Mouse (Mus musculus): ENCODE results near the gene Rnase9.

Rnase9 gene

GRCm38 (mm10) chr14:51041769-51042168, at the start of gene Rnase9:
Gene Rnase9, minus strand, starts transcription at chr14:51041869.
- no peak for DNase-seq

- DNase-seq, result peak; percentile 88 to 90
These were observed 48.6 kb upstream of the Rnase9 start for GRCm38 (mm10) chr14:51090077-51090781.

- no peak for DNase-seq
These were observed 48.0 kb upstream of the Rnase9 start for GRCm38 (mm10) chr14:51089674-51090076.

- DNase-seq, result peak; percentile 98
These were observed 47.5 kb upstream of the Rnase9 start for GRCm38 (mm10) chr14:51088970-51089673.

- peak; percentile 88 to 92 for DNase-seq
These were observed 46.7 kb upstream of the Rnase9 start for GRCm38 (mm10) chr14:51088166-51088969.

GRCm38 (mm10) chr14:51087762-51088161, 46.1 kb upstream of the Rnase9 start:
- no peak for DNase-seq

GRCm38 (mm10) chr14:51085911-51086310, 44.2 kb upstream of the Rnase9 start:
- DNase-seq, result no peak

GRCm38 (mm10) chr14:51085086-51085485, 43.4 kb upstream of the Rnase9 start:
- no peak for DNase-seq

- no peak for DNase-seq
These were observed 42.1 kb upstream of the Rnase9 start for GRCm38 (mm10) chr14:51083805-51084204.

- peak; percentile 63 to 71 for DNase-seq
These were observed 41.2 kb upstream of the Rnase9 start for GRCm38 (mm10) chr14:51082599-51083581.

- DNase-seq, result no peak
These were observed 39.4 kb upstream of the Rnase9 start for GRCm38 (mm10) chr14:51081035-51081434.

GRCm38 (mm10) chr14:51079180-51079579, 37.5 kb upstream of the Rnase9 start:
- DNase-seq, result no peak

GRCm38 (mm10) chr14:51074335-51074734, 32.7 kb upstream of the Rnase9 start, which contains the start of gene Olfr750:
Gene Olfr750, minus strand, starts transcription at chr14:51074435.
- DNase-seq, result no peak

GRCm38 (mm10) chr14:51069617-51070016, 27.9 kb upstream of the Rnase9 start:
- peak; percentile 31 to 67 for DNase-seq

GRCm38 (mm10) chr14:51068956-51069355, 27.3 kb upstream of the Rnase9 start:
- DNase-seq, result no peak

GRCm38 (mm10) chr14:51060761-51061160, 19.1 kb upstream of the Rnase9 start:
- DNase-seq, result no peak

GRCm38 (mm10) chr14:51057401-51057831, 15.7 kb upstream of the Rnase9 start, which contains the start of gene Rnase12:
Gene Rnase12, minus strand, starts transcription at chr14:51057661.
- DNase-seq, result no peak

GRCm38 (mm10) chr14:51054243-51055237, 12.9 kb upstream of the Rnase9 start:
- DNase-seq, result no peak

- no peak for DNase-seq
These were observed 11.5 kb upstream of the Rnase9 start for GRCm38 (mm10) chr14:51053176-51053575.

GRCm38 (mm10) chr14:51051941-51052340, 10.3 kb upstream of the Rnase9 start:
- DNase-seq, result no peak

- DNase-seq, result no peak
These were observed 8.4 kb upstream of the Rnase9 start, which contains the start of gene Rnase11 for GRCm38 (mm10) chr14:51050063-51050462. Gene Rnase11, minus strand, starts transcription at chr14:51050163.
